In genomic region chr11:73199879-73200278, GRCm38 (mm10) we compare ENCODE assay signal across 8 mouse cellular contexts. TPM values are rescaled to one million over a fixed set of nuclear protein-coding genes. Genes with fewer than 3 reads are reported as not detected.
DNase-seq lines count a peak whose midpoint lies in the region; ATAC-seq and TF ChIP-seq lines count a peak whose summit lies in the region.

No protein-coding gene starts in this region.

- peak overlapping the region; percentile 77 for H3K9ac ChIP-seq in forebrain, embryonic 14.5 days (ENCODE audit: low read length)
- H3K9ac ChIP-seq in kidney, postnatal 0 days (ENCODE audit: low read depth, low read length), result peak overlapping the region; percentile 66
- H3K9ac ChIP-seq in midbrain, embryonic 11.5 days (ENCODE audit: low read length), result peak overlapping the region; percentile 68

- no peak for TF ChIP-seq CTCF in E14TG2a.4 (conservative IDR thresholded peaks at IDR 0.05; ENCODE audit: low read length)
- TF ChIP-seq CTCF in kidney, postnatal 0 days (IDR thresholded peaks at IDR 0.05; ENCODE audit: low read depth), result no peak

- peak overlapping the region; percentile 84 for H3K4me2 ChIP-seq in forebrain, embryonic 14.5 days (ENCODE audit: low read length)
- peak overlapping the region; percentile 69 for H3K4me2 ChIP-seq in kidney, postnatal 0 days (ENCODE audit: low read length)
- peak overlapping the region; percentile 66 for H3K4me2 ChIP-seq in midbrain, embryonic 11.5 days

- H3K9me3 ChIP-seq in E14TG2a.4 (ENCODE audit: low read length), result no peaks in the 10 kb centered on the region
- H3K9me3 ChIP-seq in forebrain, embryonic 14.5 days (replicated peaks; ENCODE audit: control insufficient read depth, low read length), result no peaks in the 10 kb centered on the region
- H3K9me3 ChIP-seq in kidney, postnatal 0 days (replicated peaks; ENCODE audit: low read length), result no peaks in the 10 kb centered on the region
- no peaks in the 10 kb centered on the region for H3K9me3 ChIP-seq in midbrain, embryonic 11.5 days (ENCODE audit: control insufficient read depth, low read length)

- peaks cover 13% of the 10 kb centered on the region; the same call in 1 of the 2 replicates for H3K36me3 ChIP-seq in E14TG2a.4 (ENCODE audit: insufficient read depth, low read length)
- H3K36me3 ChIP-seq in forebrain, embryonic 14.5 days (ENCODE audit: control insufficient read depth, insufficient read depth, low read length), result no peaks in the 10 kb centered on the region
- H3K36me3 ChIP-seq in kidney, postnatal 0 days (ENCODE audit: insufficient read depth, low read length), result 0 out of 2 replicates have a peak, but pooled peaks cover 9% of the 10 kb centered on the region
- H3K36me3 ChIP-seq in midbrain, embryonic 11.5 days (ENCODE audit: control insufficient read depth, insufficient read depth, low read length), result no peaks in the 10 kb centered on the region; the same call in 1 of the 2 replicates

- H3K4me1 ChIP-seq in E14TG2a.4 (replicated peaks; ENCODE audit: low read depth, low read length), result peaks cover 17% of the 10 kb centered on the region
- H3K4me1 ChIP-seq in forebrain, embryonic 14.5 days (ENCODE audit: control insufficient read depth, insufficient read depth, low read length), result 0 out of 2 replicates have a peak, but pooled peaks cover 6% of the 10 kb centered on the region
- no peaks in the 10 kb centered on the region for H3K4me1 ChIP-seq in kidney, postnatal 0 days (replicated peaks; ENCODE audit: insufficient read depth, low read length)
- peaks cover 6% of the 10 kb centered on the region; the same call in 1 of the 2 replicates for H3K4me1 ChIP-seq in midbrain, embryonic 11.5 days (ENCODE audit: control insufficient read depth, insufficient read depth, low read length)

- no peaks in the 10 kb centered on the region for H3K27me3 ChIP-seq in E14TG2a.4 (ENCODE audit: insufficient read depth, low read length)
- no peaks in the 10 kb centered on the region for H3K27me3 ChIP-seq in forebrain, embryonic 14.5 days (replicated peaks; ENCODE audit: control insufficient read depth, insufficient read depth, low read length)
- H3K27me3 ChIP-seq in kidney, postnatal 0 days (ENCODE audit: insufficient read depth, low read length), result no peaks in the 10 kb centered on the region
- no peaks in the 10 kb centered on the region for H3K27me3 ChIP-seq in midbrain, embryonic 11.5 days (ENCODE audit: control insufficient read depth, insufficient read depth, low read length)

- peak; percentile 66 for DNase-seq in 416B (ENCODE audit: low read depth)
- DNase-seq in forebrain, embryonic 14.5 days (ENCODE audit: low spot score), result no peak
- DNase-seq in kidney, postnatal 0 days (ENCODE audit: low spot score), result no peak
- no peak for DNase-seq in midbrain, embryonic 11.5 days (ENCODE audit: low spot score, missing footprints)
- peak; percentile 43 for DNase-seq in thymus, postnatal 4 days
- no peak for DNase-seq in testis, postnatal 10 days (ENCODE audit: low spot score)
- DNase-seq in embryo, embryonic 11 days, result no peak

- no peak overlapping the region for H3K27ac ChIP-seq in forebrain, embryonic 14.5 days (ENCODE audit: low read depth, low read length)
- H3K27ac ChIP-seq in kidney, postnatal 0 days, result no peak overlapping the region
- H3K27ac ChIP-seq in midbrain, embryonic 11.5 days (ENCODE audit: low read depth, low read length), result no peak overlapping the region

- no peak for ATAC-seq in forebrain, embryonic 14.5 days
- no peak for ATAC-seq in kidney, postnatal 0 days (replicated peaks; ENCODE audit: low FRiP score, low read depth)
- ATAC-seq in midbrain, embryonic 11.5 days (ENCODE audit: low FRiP score), result no peak

- H3K4me3 ChIP-seq in E14TG2a.4 (replicated peaks; ENCODE audit: low read length), result peak overlapping the region; percentile 95
- peak overlapping the region; percentile 58 for H3K4me3 ChIP-seq in forebrain, embryonic 14.5 days (ENCODE audit: low read depth, low read length)
- H3K4me3 ChIP-seq in kidney, postnatal 0 days (replicated peaks; ENCODE audit: low read depth, low read length), result peak overlapping the region; percentile 59
- peak overlapping the region; percentile 52 for H3K4me3 ChIP-seq in midbrain, embryonic 11.5 days (ENCODE audit: low read depth, low read length)

- 6% methylated on average over 12 of the region's 12 CpGs for WGBS in forebrain, embryonic 14.5 days
- WGBS in kidney, postnatal 0 days, result 1% methylated on average over 12 of the region's 12 CpGs
- 5% methylated on average over 12 of the region's 12 CpGs for WGBS in midbrain, embryonic 11.5 days

RNA-seq across cellular contexts. Expression of gene Shpk, which starts 0.6 kb away (rescaled TPM):
- polyA plus RNA-seq in forebrain, embryonic 14.5 days (2014; fragmentation: Nextera tagmentation; extraction: Ambion mirVana), result 1.1 and 1.5 TPM in 2 replicates
- 3.8 and 3.9 TPM in 2 replicates for polyA plus RNA-seq in kidney, postnatal 0 days (2015; fragmentation: Nextera tagmentation; extraction: Ambion mirVana)
- 1.1 TPM in 2 replicates for polyA plus RNA-seq in midbrain, embryonic 11.5 days (2014; fragmentation: Nextera tagmentation; extraction: Ambion mirVana)

RNA-seq across cellular contexts. Expression of gene Ctns, which starts 1.0 kb away (rescaled TPM):
- polyA plus RNA-seq in forebrain, embryonic 14.5 days (2014; fragmentation: Nextera tagmentation; extraction: Ambion mirVana), result 17.6 and 19.7 TPM in 2 replicates
- 21.7 and 22.8 TPM in 2 replicates for polyA plus RNA-seq in kidney, postnatal 0 days (2015; fragmentation: Nextera tagmentation; extraction: Ambion mirVana)
- polyA plus RNA-seq in midbrain, embryonic 11.5 days (2014; fragmentation: Nextera tagmentation; extraction: Ambion mirVana), result 19.1 and 21.1 TPM in 2 replicates

RNA-seq across cellular contexts. Expression of gene Tax1bp3, which starts 23.0 kb away (rescaled TPM):
- 193 and 203 TPM in 2 replicates for polyA plus RNA-seq in forebrain, embryonic 14.5 days (2014; fragmentation: Nextera tagmentation; extraction: Ambion mirVana)
- polyA plus RNA-seq in kidney, postnatal 0 days (2015; fragmentation: Nextera tagmentation; extraction: Ambion mirVana), result 227 and 237 TPM in 2 replicates
- 183 and 189 TPM in 2 replicates for polyA plus RNA-seq in midbrain, embryonic 11.5 days (2014; fragmentation: Nextera tagmentation; extraction: Ambion mirVana)

RNA-seq across cellular contexts. Expression of gene Emc6, which starts 23.0 kb away (rescaled TPM):
- polyA plus RNA-seq in forebrain, embryonic 14.5 days (2014; fragmentation: Nextera tagmentation; extraction: Ambion mirVana), result 140 and 163 TPM in 2 replicates
- polyA plus RNA-seq in kidney, postnatal 0 days (2015; fragmentation: Nextera tagmentation; extraction: Ambion mirVana), result 182 and 187 TPM in 2 replicates
- polyA plus RNA-seq in midbrain, embryonic 11.5 days (2014; fragmentation: Nextera tagmentation; extraction: Ambion mirVana), result 125 TPM in 2 replicates

RNA-seq across cellular contexts. Expression of gene Trpv1, which starts 34.2 kb away (rescaled TPM):
- polyA plus RNA-seq in forebrain, embryonic 14.5 days (2014; fragmentation: Nextera tagmentation; extraction: Ambion mirVana), result 0.09 TPM in 1 of 2 replicates, not detected in the other
- not detected in 2 replicates for polyA plus RNA-seq in kidney, postnatal 0 days (2015; fragmentation: Nextera tagmentation; extraction: Ambion mirVana)
- polyA plus RNA-seq in midbrain, embryonic 11.5 days (2014; fragmentation: Nextera tagmentation; extraction: Ambion mirVana), result not detected in 2 replicates

Comparison
In these comparisons a context has a peak if more than half of its experiments do, and no peak if none do; other contexts are left out.
1. DNase-seq: peak in 416B (single experiment) and thymus, postnatal 4 days (single experiment); none in forebrain, embryonic 14.5 days (single experiment), kidney, postnatal 0 days (single experiment), midbrain, embryonic 11.5 days (single experiment), testis, postnatal 10 days (single experiment) and embryo, embryonic 11 days (single experiment).
2. Peak in every context shown above with its lines, with median percentiles within 50 percentile points of each other: H3K4me3 ChIP-seq, H3K4me2 ChIP-seq and H3K9ac ChIP-seq.